Mouse (Mus musculus): Measurements from ENCODE around the gene Kctd14. TPM values are rescaled to one million over a fixed set of nuclear protein-coding genes. Genes with fewer than 3 reads are reported as not detected.

Kctd14 gene
- polyA plus RNA-seq, 1 experiment: 0.10 TPM

DNA sequence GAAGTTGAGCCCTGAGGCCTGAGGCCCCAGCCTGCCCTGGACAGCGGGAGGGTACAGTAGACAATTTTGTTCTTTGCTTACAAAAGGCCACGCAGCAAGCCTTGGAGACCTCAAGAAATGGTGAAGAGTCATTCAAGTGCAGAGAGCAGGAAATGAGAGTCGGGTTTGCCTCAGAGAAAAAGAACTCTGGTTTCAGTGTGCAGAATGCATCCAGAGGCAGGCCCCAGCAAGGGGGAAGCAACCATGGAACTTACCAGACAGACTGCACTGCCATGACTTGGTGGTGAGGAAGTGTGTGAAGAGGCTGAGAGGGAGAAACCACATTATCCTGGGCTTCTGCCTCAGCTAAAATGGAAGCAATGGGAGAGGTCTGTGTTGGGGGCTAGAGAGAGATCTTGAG is 4.5 kb downstream of the Kctd14 start:
- H3ac ChIP-seq (ENCODE audit: control insufficient read depth, insufficient read length): no peak overlapping the region
- TF ChIP-seq USF1 (IDR thresholded peaks at IDR 0.05; ENCODE audit: low read depth) (no peak), CEBPB (IDR thresholded peaks at IDR 0.05; ENCODE audit: insufficient read depth, poor library complexity, severe bottlenecking) (no peak), MYOD1 (IDR thresholded peaks at IDR 0.05; ENCODE audit: control insufficient read depth in 1 of 3, insufficient read length in 2 of 3, low read depth in 2 of 3) (no peak), SRF (IDR thresholded peaks at IDR 0.05; ENCODE audit: control insufficient read depth, insufficient read length, low read depth) (no peak), POLR2A (IDR thresholded peaks at IDR 0.05; ENCODE audit: insufficient read length, low read depth) (no peak), MAX (IDR thresholded peaks at IDR 0.05; ENCODE audit: low read depth) (no peak), E2F4 (IDR thresholded peaks at IDR 0.05; ENCODE audit: insufficient read depth) (no peak), REST (IDR thresholded peaks at IDR 0.05; ENCODE audit: insufficient read depth, insufficient read length) (no peak), MYOG (IDR thresholded peaks at IDR 0.05; ENCODE audit: control insufficient read depth in 1 of 3, insufficient read depth in 1 of 3, insufficient read length in 2 of 3, low read depth in 2 of 3) (no peak), TCF3 (IDR thresholded peaks at IDR 0.05; ENCODE audit: insufficient read length, low read depth) (no peak)
- no peak overlapping the region for H3K4me2 ChIP-seq (ENCODE audit: low read depth)
- H3K4me3 ChIP-seq: no peak overlapping the region
- H3K79me2 ChIP-seq (ENCODE audit: control insufficient read depth, insufficient read depth): no peaks in the 10 kb centered on the region
- no peaks in the 10 kb centered on the region for H3K36me3 ChIP-seq (ENCODE audit: control insufficient read depth, insufficient read depth)
- no peaks in the 10 kb centered on the region for H3K27me3 ChIP-seq (ENCODE audit: control insufficient read depth, insufficient read depth, insufficient read length)

DNA sequence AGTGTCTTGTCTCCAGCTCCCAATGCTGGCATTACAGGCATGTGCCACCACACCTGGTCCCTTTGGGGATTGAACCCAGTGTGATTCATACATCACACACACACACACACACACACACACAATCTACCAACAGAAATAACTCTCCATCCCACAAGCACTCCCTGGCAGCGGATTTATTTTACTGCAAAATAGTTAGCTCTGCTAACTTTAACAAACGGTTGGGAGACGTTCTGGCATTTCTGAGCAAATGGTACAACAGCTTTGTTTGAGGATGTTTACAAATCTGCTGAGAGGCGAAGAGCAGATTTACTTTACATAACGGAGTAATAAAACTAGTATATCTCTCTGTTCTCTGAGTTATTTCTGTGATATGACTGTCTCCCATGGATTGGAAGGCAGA is 21.9 kb downstream of the Kctd14 start:
- H3K27me3 ChIP-seq (ENCODE audit: control insufficient read depth, insufficient read depth, insufficient read length): no peaks in the 10 kb centered on the region
- H3ac ChIP-seq (ENCODE audit: control insufficient read depth, insufficient read length): no peak overlapping the region
- H3K4me3 ChIP-seq: no peak overlapping the region
- no peak overlapping the region for H3K4me2 ChIP-seq (ENCODE audit: low read depth)
- no peaks in the 10 kb centered on the region for H3K36me3 ChIP-seq (ENCODE audit: control insufficient read depth, insufficient read depth)
- TF ChIP-seq SRF (IDR thresholded peaks at IDR 0.05; ENCODE audit: control insufficient read depth, insufficient read length, low read depth) (no peak), E2F4 (IDR thresholded peaks at IDR 0.05; ENCODE audit: insufficient read depth) (no peak), MAX (IDR thresholded peaks at IDR 0.05; ENCODE audit: low read depth) (no peak), TCF12 (IDR thresholded peaks at IDR 0.05; ENCODE audit: insufficient read depth, poor library complexity, severe bottlenecking) (no peak), USF1 (IDR thresholded peaks at IDR 0.05; ENCODE audit: low read depth) (no peak), TCF3 (IDR thresholded peaks at IDR 0.05; ENCODE audit: insufficient read length, low read depth) (no peak), MYOD1 (IDR thresholded peaks at IDR 0.05; ENCODE audit: control insufficient read depth in 1 of 3, insufficient read length in 2 of 3, low read depth in 2 of 3) (no peak), CEBPB (IDR thresholded peaks at IDR 0.05; ENCODE audit: insufficient read depth, poor library complexity, severe bottlenecking) (no peak), REST (IDR thresholded peaks at IDR 0.05; ENCODE audit: insufficient read depth, insufficient read length) (no peak), MYOG (IDR thresholded peaks at IDR 0.05; ENCODE audit: control insufficient read depth in 1 of 3, insufficient read depth in 1 of 3, insufficient read length in 2 of 3, low read depth in 2 of 3) (no peak), POLR2AphosphoS2 (IDR thresholded peaks at IDR 0.05; ENCODE audit: insufficient read length, low read depth) (no peak), POLR2A (IDR thresholded peaks at IDR 0.05; ENCODE audit: insufficient read length, low read depth) (no peak)
- no peaks in the 10 kb centered on the region for H3K79me2 ChIP-seq (ENCODE audit: control insufficient read depth, insufficient read depth)

DNA sequence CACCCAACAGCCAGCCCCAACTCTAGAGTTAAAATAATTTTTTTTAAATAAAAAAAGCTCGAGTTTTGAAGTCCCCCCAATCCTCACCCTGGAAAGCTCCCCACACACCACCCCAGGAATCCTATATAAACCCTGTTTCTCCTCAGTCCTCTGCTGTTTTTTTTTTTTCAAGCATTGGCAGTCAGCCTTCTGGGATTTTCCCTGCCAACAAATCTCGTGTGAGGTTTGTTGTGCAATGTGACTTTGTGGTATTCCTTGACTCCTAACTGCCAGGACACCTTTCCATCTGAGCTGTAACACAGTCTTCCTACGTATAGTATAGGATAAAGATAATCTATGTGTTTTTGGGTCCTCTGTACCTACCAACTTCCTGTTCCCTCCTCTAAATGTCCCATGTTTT is 28.2 kb downstream of the Kctd14 start:
- no peak overlapping the region for H3K4me3 ChIP-seq
- H3K27me3 ChIP-seq (ENCODE audit: control insufficient read depth, insufficient read depth, insufficient read length): no peaks in the 10 kb centered on the region
- H3ac ChIP-seq (ENCODE audit: control insufficient read depth, insufficient read length): no peak overlapping the region
- H3K79me2 ChIP-seq (ENCODE audit: control insufficient read depth, insufficient read depth): peaks cover 15% of the 10 kb centered on the region
- H3K4me2 ChIP-seq (ENCODE audit: low read depth): no peak overlapping the region
- H3K36me3 ChIP-seq (ENCODE audit: control insufficient read depth, insufficient read depth): no peaks in the 10 kb centered on the region
- no peak for TF ChIP-seq E2F4 (IDR thresholded peaks at IDR 0.05; ENCODE audit: insufficient read depth)

DNA sequence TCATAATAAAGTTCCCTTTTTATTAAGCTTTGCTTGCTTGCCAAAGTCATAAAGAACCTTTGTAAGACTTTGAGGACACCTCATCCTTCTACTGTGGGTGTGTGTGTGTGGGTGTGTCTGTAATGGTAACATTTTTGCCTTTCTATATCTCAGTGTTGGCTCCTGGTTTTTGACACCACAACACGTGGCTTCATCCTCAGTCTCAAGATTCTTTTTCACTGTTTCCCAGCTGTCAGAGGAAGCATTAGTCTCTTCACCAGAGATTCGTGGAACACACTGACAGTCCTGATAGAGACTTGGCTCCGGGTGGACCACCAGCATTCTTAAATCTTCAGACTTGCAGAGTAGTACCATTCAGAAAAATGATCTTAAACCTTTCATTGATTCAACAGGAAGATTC is 29.2 kb downstream of the Kctd14 start:
- peak overlapping the region; percentile 38 for H3K4me3 ChIP-seq

DNA sequence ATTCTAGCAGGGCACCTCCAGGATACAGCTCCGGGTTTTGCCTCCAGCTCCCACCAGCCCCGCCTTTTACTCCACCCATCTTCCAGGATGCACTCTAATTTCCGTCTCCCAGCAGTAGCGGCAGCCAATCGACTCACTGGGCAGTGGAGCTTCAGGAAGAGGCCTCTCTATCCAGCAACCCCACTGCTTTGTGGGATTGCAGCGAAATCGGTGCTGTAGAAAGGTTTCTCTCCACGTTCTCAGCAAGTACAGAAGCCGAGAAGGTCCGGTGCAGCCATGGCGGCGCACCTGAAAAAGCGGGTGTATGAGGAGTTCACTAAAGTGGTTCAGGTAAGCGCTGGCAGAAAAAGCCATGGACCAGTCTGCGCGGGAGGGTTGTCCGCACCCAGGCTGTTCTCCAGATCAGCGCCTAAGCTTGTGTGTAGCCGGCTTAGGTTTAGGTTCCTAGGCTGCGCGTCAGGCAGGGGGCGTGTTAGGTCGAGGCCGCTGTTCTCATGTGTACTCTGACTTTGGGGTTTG is 29.8 kb downstream of the Kctd14 start, which contains the start of gene Ints4:
Gene Ints4, plus strand, starts transcription at position 136 of the 519 bp plus-strand sequence.
- peaks cover 15% of the 10 kb centered on the region for H3K79me2 ChIP-seq (ENCODE audit: control insufficient read depth, insufficient read depth)
- H3K27me3 ChIP-seq (ENCODE audit: control insufficient read depth, insufficient read depth, insufficient read length): no peaks in the 10 kb centered on the region
- peaks cover 4% of the 10 kb centered on the region for H3K36me3 ChIP-seq (ENCODE audit: control insufficient read depth, insufficient read depth)
- no peak within 1 kb of the TSS for H3ac ChIP-seq (ENCODE audit: control insufficient read depth, insufficient read length)
- H3K4me3 ChIP-seq: peak within 1 kb of the TSS; percentile 38
- peak within 1 kb of the TSS; percentile 95 for H3K4me2 ChIP-seq (ENCODE audit: low read depth)
- no peak for TF ChIP-seq MYOD1 (IDR thresholded peaks at IDR 0.05; ENCODE audit: control insufficient read depth in 1 of 3, insufficient read length in 2 of 3, low read depth in 2 of 3)
- TF ChIP-seq POLR2A (IDR thresholded peaks at IDR 0.05; ENCODE audit: insufficient read length, low read depth): peak; percentile 41
- TF ChIP-seq REST (IDR thresholded peaks at IDR 0.05; ENCODE audit: insufficient read depth, insufficient read length): no peak

More for the DNA sequence above, 29.2 kb downstream of the Kctd14 start:
- Histone ChIP-seq H3ac (ENCODE audit: control insufficient read depth, insufficient read length) (no peak overlapping the region), H3K27me3 (ENCODE audit: control insufficient read depth, insufficient read depth, insufficient read length) (no peaks in the 10 kb centered on the region), H3K4me2 (ENCODE audit: low read depth) (peak overlapping the region; percentile 74), H3K79me2 (ENCODE audit: control insufficient read depth, insufficient read depth) (peaks cover 15% of the 10 kb centered on the region), H3K36me3 (ENCODE audit: control insufficient read depth, insufficient read depth) (peaks cover 1% of the 10 kb centered on the region)
- no peak for TF ChIP-seq SRF (IDR thresholded peaks at IDR 0.05; ENCODE audit: control insufficient read depth, insufficient read length, low read depth)
- no peak for TF ChIP-seq POLR2AphosphoS2 (IDR thresholded peaks at IDR 0.05; ENCODE audit: insufficient read length, low read depth)
- no peak for TF ChIP-seq REST (IDR thresholded peaks at IDR 0.05; ENCODE audit: insufficient read depth, insufficient read length)
- no peak for TF ChIP-seq TCF3 (IDR thresholded peaks at IDR 0.05; ENCODE audit: insufficient read length, low read depth)
- no peak for TF ChIP-seq TCF12 (IDR thresholded peaks at IDR 0.05; ENCODE audit: insufficient read depth, poor library complexity, severe bottlenecking)
- TF ChIP-seq MYOD1 (IDR thresholded peaks at IDR 0.05; ENCODE audit: control insufficient read depth in 1 of 3, insufficient read length in 2 of 3, low read depth in 2 of 3): no peak
- no peak for TF ChIP-seq POLR2A (IDR thresholded peaks at IDR 0.05; ENCODE audit: insufficient read length, low read depth)
- TF ChIP-seq MAX (IDR thresholded peaks at IDR 0.05; ENCODE audit: low read depth): no peak
- no peak for TF ChIP-seq MYOG (IDR thresholded peaks at IDR 0.05; ENCODE audit: control insufficient read depth in 1 of 3, insufficient read depth in 1 of 3, insufficient read length in 2 of 3, low read depth in 2 of 3)
- no peak for TF ChIP-seq E2F4 (IDR thresholded peaks at IDR 0.05; ENCODE audit: insufficient read depth)
- TF ChIP-seq CEBPB (IDR thresholded peaks at IDR 0.05; ENCODE audit: insufficient read depth, poor library complexity, severe bottlenecking): no peak
- TF ChIP-seq USF1 (IDR thresholded peaks at IDR 0.05; ENCODE audit: low read depth): no peak

Measured in myocyte (in vitro differentiated cells).